Mouse (Mus musculus) midbrain, postnatal 0 days (tissue): ENCODE data around the gene 1700086D15Rik. TPM values are rescaled to one million over a fixed set of nuclear protein-coding genes. Genes with fewer than 3 reads are reported as not detected.

Source experiments
- ATAC-seq: fragments of 200-750 bp; cut with Nextera tagmentation; 2 replicates; pipeline ENCODE4 v1.8.0; 2017; ENCODE audit warnings: moderate number of reproducible peaks, mild to moderate bottlenecking, moderate TSS enrichment, moderate library complexity; ENCODE audit not compliant: low FRiP score
- DNase-seq: peaks from one replicate; pipeline ENCODE4 v3.0.0-alpha.2; 2015; ENCODE audit warnings: low spot score
- H3K27ac ChIP-seq: fragments of 300-500 bp; sonication (generic); 2 replicates; pipeline ENCODE4 v1.5.1; 2014; ENCODE audit warnings: low read depth, mild to moderate bottlenecking, low read length, mixed read lengths
- H3K27me3 ChIP-seq: fragments of 300-500 bp; sonication (generic); 2 replicates; pipeline ENCODE4 v1.6.1; 2014; ENCODE audit warnings: low read length, control low read depth, mixed read lengths; ENCODE audit not compliant: insufficient read depth
- H3K36me3 ChIP-seq: fragments of 300-500 bp; sonication (generic); 2 replicates; pipeline ENCODE4 v1.6.1; 2014; ENCODE audit warnings: low read length, control low read depth, mixed read lengths; ENCODE audit not compliant: insufficient read depth
- H3K4me1 ChIP-seq: fragments of 300-500 bp; sonication (generic); 2 replicates; pipeline ENCODE4 v1.6.1; 2014; ENCODE audit warnings: mild to moderate bottlenecking, control low read depth, antibody characterized with exemption, low read length, mixed read lengths; ENCODE audit not compliant: insufficient read depth
- H3K4me2 ChIP-seq: fragments of 300-500 bp; sonication (generic); 2 replicates; pipeline ENCODE4 v1.6.1; 2014; ENCODE audit warnings: low read depth, mild to moderate bottlenecking, low read length, mixed read lengths; ENCODE audit not compliant: poor library complexity, severe bottlenecking
- H3K4me3 ChIP-seq: fragments of 300-500 bp; sonication (generic); 2 replicates; pipeline ENCODE4 v1.5.1; 2014; ENCODE audit warnings: low read depth, mild to moderate bottlenecking, low read length, moderate library complexity
- H3K9ac ChIP-seq: fragments of 300-500 bp; sonication (generic); replicated peaks from 2 replicates; pipeline ENCODE4 v1.6.1; 2014; ENCODE audit warnings: mild to moderate bottlenecking, low read length, moderate library complexity, mixed read lengths; ENCODE audit not compliant: poor library complexity, severe bottlenecking
- H3K9me3 ChIP-seq: fragments of 300-500 bp; sonication (generic); 2 replicates; pipeline ENCODE4 v1.6.1; 2016; ENCODE audit warnings: low read length, control low read depth
- CTCF ChIP-seq: IDR thresholded peaks from 2 replicates; pipeline ENCODE4 v1.5.1; 2016; ENCODE audit warnings: antibody characterized with exemption, mild to moderate bottlenecking
- WGBS: fragments of 180-500 bp; shearing (Covaris S2); extraction: QIAGEN DNeasy Blood & Tissue Kit; methylation state at CpG from one replicate; pipeline ENCODE4 v1.1.7; 2014; 5-methylcytosine and 5-hydroxymethylcytosine counted together
- polyA plus RNA-seq: library from polyadenylated mRNA; unstranded; fragments of >200 nt; fragmentation: Nextera tagmentation; extraction: Ambion mirVana; gene quantifications from 2 replicates; pipeline ENCODE4 v1.2.1, GENCODE M21; 2015
- total RNA-seq: library from RNA; depleted of rRNA; stranded (reverse); fragments of >200 nt; gene quantifications from 2 replicates; pipeline ENCODE4 v1.2.3, GENCODE M21; 2014

Gene 1700086D15Rik
- total and polyA plus RNA-seq, 2 experiments from 2014 or later = 0.52 TPM; not detected in 1

GRCm38 (mm10) chr11:65148441-65148840, 11.2 kb downstream of the 1700086D15Rik start:
- ATAC-seq (no peak), DNase-seq (no peak)
- Histone ChIP-seq H3K27me3 (no peaks in the 10 kb centered on the region), H3K9me3 (no peaks in the 10 kb centered on the region), H3K4me1 (no peaks in the 10 kb centered on the region), H3K4me3 (no peak overlapping the region), H3K4me2 (no peak overlapping the region), H3K9ac (no peak overlapping the region), H3K36me3 (no peaks in the 10 kb centered on the region), H3K27ac (no peak overlapping the region)
- TF ChIP-seq CTCF = no peak
- WGBS = 87% methylated on average over 7 of the region's 7 CpGs

- H3K4me3 ChIP-seq = no peak overlapping the region
- no peaks in the 10 kb centered on the region for H3K36me3 ChIP-seq
- WGBS = 80% methylated on average over 4 of the region's 4 CpGs
- no peak overlapping the region for H3K9ac ChIP-seq
- ATAC-seq (no peak), DNase-seq (no peak)
- H3K4me1 ChIP-seq = no peaks in the 10 kb centered on the region
- no peak for TF ChIP-seq CTCF
- H3K27ac ChIP-seq = no peak overlapping the region
- H3K4me2 ChIP-seq = no peak overlapping the region
- no peaks in the 10 kb centered on the region for H3K27me3 ChIP-seq
- no peaks in the 10 kb centered on the region for H3K9me3 ChIP-seq
These were observed 16.8 kb downstream of the 1700086D15Rik start for GRCm38 (mm10) chr11:65142838-65143417.

GRCm38 (mm10) chr11:65139030-65139429, 20.7 kb downstream of the 1700086D15Rik start:
- Histone ChIP-seq H3K4me1 (no peaks in the 10 kb centered on the region), H3K9me3 (no peaks in the 10 kb centered on the region), H3K27ac (no peak overlapping the region), H3K9ac (no peak overlapping the region), H3K36me3 (no peaks in the 10 kb centered on the region), H3K27me3 (no peaks in the 10 kb centered on the region), H3K4me2 (no peak overlapping the region), H3K4me3 (no peak overlapping the region)
- ATAC-seq (no peak), DNase-seq (no peak)
- no peak for TF ChIP-seq CTCF
- 92% methylated on average over 3 of the region's 3 CpGs for WGBS

- no peak overlapping the region for H3K4me2 ChIP-seq
- no peaks in the 10 kb centered on the region for H3K27me3 ChIP-seq
- H3K36me3 ChIP-seq = no peaks in the 10 kb centered on the region
- no peak for DNase-seq
- H3K9ac ChIP-seq = no peak overlapping the region
- no peak overlapping the region for H3K27ac ChIP-seq
- H3K4me3 ChIP-seq = no peak overlapping the region
- WGBS = 71% methylated on average over 2 of the region's 2 CpGs
- TF ChIP-seq CTCF = no peak
- no peaks in the 10 kb centered on the region for H3K4me1 ChIP-seq
- no peak for ATAC-seq
- H3K9me3 ChIP-seq = no peaks in the 10 kb centered on the region
These were observed 22.5 kb downstream of the 1700086D15Rik start for GRCm38 (mm10) chr11:65137145-65137652.

GRCm38 (mm10) chr11:65135251-65135739, 24.4 kb downstream of the 1700086D15Rik start:
- Histone ChIP-seq H3K9me3 (no peaks in the 10 kb centered on the region), H3K9ac (no peak overlapping the region), H3K4me1 (no peaks in the 10 kb centered on the region), H3K27me3 (no peaks in the 10 kb centered on the region), H3K4me3 (no peak overlapping the region), H3K4me2 (no peak overlapping the region), H3K36me3 (no peaks in the 10 kb centered on the region), H3K27ac (no peak overlapping the region)
- WGBS = 85% methylated on average over 8 of the region's 8 CpGs
- ATAC-seq (no peak), DNase-seq (no peak)
- no peak for TF ChIP-seq CTCF

- TF ChIP-seq CTCF = no peak
- no peaks in the 10 kb centered on the region for H3K4me1 ChIP-seq
- 86% methylated on average over 4 of the region's 4 CpGs for WGBS
- H3K9ac ChIP-seq = no peak overlapping the region
- no peaks in the 10 kb centered on the region for H3K9me3 ChIP-seq
- no peak overlapping the region for H3K4me2 ChIP-seq
- H3K27me3 ChIP-seq = no peaks in the 10 kb centered on the region
- no peaks in the 10 kb centered on the region for H3K36me3 ChIP-seq
- ATAC-seq (no peak), DNase-seq (no peak)
- H3K27ac ChIP-seq = no peak overlapping the region
- H3K4me3 ChIP-seq = no peak overlapping the region
These were observed 26.0 kb downstream of the 1700086D15Rik start for GRCm38 (mm10) chr11:65133661-65134060.
